Mouse (Mus musculus) small intestine, adult 2 months (tissue): ENCODE data around the gene Tctex1d4. TPM values are rescaled to one million over a fixed set of nuclear protein-coding genes. Genes with fewer than 3 reads are reported as not detected.
A peak's percentile ranks its signal among the peaks of the same experiment; 100 is the strongest.

Source experiments
- H3K27ac ChIP-seq: fragments of 200-500 bp; 2 replicates; pipeline ENCODE4 v1.5.1; 2012; ENCODE audit warnings: low read depth, low read length, control low read depth, inconsistent platforms; ENCODE audit not compliant: insufficient read depth
- H3K27me3 ChIP-seq: fragments of 200-500 bp; 2 replicates; pipeline ENCODE4 v1.6.1; 2012; ENCODE audit warnings: mild to moderate bottlenecking, moderate library complexity, low read length, inconsistent platforms; ENCODE audit not compliant: control insufficient read depth, insufficient read depth
- H3K36me3 ChIP-seq: fragments of 200-500 bp; 2 replicates; pipeline ENCODE4 v1.6.1; 2012; ENCODE audit warnings: mild to moderate bottlenecking, low read length, control low read depth, inconsistent platforms; ENCODE audit not compliant: control insufficient read depth, insufficient read depth
- H3K4me1 ChIP-seq: fragments of 200-500 bp; 2 replicates; pipeline ENCODE4 v1.6.1; 2012; ENCODE audit warnings: low read length, inconsistent platforms, mixed read lengths; ENCODE audit not compliant: control insufficient read depth, insufficient read depth, insufficient read length
- H3K4me3 ChIP-seq: fragments of 200-500 bp; 2 replicates; pipeline ENCODE4 v1.5.1; 2012; ENCODE audit warnings: low read depth, mild to moderate bottlenecking, control low read depth, inconsistent platforms, low read length, moderate library complexity
- CTCF ChIP-seq: fragments of 200-500 bp; IDR thresholded peaks from 2 replicates; pipeline ENCODE4 v1.5.1; 2012; ENCODE audit warnings: low read depth, mild to moderate bottlenecking, control low read depth, inconsistent platforms, low read length, moderate library complexity, mixed read lengths; ENCODE audit not compliant: insufficient replicate concordance, insufficient read length; ENCODE audit errors: extremely low read depth
- POLR2A ChIP-seq: fragments of 200-500 bp; IDR thresholded peaks from 2 replicates; pipeline ENCODE4 v1.6.1; 2012; ENCODE audit warnings: low read depth, mild to moderate bottlenecking, control low read depth, inconsistent platforms, low read length, moderate library complexity
- WGBS: fragments of 180-500 bp; shearing (Covaris S2); methylation state at CpG from one replicate; pipeline ENCODE4 v1.1.7; 2018; 5-methylcytosine and 5-hydroxymethylcytosine counted together
- polyA plus RNA-seq: library from polyadenylated mRNA; depleted of rRNA; stranded (reverse); fragments of >200 nt; gene quantifications from 2 replicates; pipeline ENCODE4 v1.2.3, GENCODE M21; 2012; rRNA removed

Tctex1d4 gene
- 0.33 and 0.62 TPM in 2 replicates for polyA plus RNA-seq

DNA sequence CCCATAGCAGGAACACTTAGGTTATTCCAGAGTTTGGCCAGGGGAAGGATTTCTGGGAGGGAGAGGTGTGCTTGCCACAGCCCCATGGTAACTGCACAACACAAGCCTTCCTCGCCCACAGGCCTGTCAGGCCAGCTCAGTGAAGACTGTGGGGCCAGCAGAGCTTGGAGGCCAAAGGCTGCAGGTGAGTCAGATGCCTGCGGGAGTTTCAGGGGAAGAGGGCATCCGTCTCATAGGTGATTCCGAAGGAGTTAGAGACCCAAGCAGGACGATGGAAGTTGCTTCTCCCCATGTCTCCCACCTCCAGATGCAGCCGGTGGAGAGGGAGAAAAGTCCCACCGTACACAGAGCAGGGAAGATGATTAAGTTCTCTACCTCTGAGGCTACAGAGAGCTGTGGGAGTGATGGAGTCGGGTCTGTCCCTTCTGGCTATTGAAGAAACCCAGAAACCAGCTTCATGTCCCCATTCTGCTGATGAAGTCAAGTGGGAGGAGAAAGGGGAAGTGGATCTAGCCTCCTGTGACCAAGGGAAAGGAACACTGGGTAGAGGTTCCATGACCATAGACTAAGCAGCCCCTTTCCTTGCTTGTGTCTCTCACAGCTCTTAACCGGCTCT lies at the start of gene Tctex1d4:
Tctex1d4 (plus strand) TSS at position 120 of the 616 bp plus-strand sequence.
- TF ChIP-seq CTCF (no peak), POLR2A (no peak)
- H3K4me1 ChIP-seq = peaks cover 25% of the 10 kb centered on the region
- H3K36me3 ChIP-seq = peaks cover 20% of the 10 kb centered on the region
- peak within 1 kb of the TSS; percentile 95 for H3K27ac ChIP-seq
- no peaks in the 10 kb centered on the region for H3K27me3 ChIP-seq
- 72% methylated on average over 9 of the region's 9 CpGs for WGBS
- H3K4me3 ChIP-seq = no peak within 1 kb of the TSS

DNA sequence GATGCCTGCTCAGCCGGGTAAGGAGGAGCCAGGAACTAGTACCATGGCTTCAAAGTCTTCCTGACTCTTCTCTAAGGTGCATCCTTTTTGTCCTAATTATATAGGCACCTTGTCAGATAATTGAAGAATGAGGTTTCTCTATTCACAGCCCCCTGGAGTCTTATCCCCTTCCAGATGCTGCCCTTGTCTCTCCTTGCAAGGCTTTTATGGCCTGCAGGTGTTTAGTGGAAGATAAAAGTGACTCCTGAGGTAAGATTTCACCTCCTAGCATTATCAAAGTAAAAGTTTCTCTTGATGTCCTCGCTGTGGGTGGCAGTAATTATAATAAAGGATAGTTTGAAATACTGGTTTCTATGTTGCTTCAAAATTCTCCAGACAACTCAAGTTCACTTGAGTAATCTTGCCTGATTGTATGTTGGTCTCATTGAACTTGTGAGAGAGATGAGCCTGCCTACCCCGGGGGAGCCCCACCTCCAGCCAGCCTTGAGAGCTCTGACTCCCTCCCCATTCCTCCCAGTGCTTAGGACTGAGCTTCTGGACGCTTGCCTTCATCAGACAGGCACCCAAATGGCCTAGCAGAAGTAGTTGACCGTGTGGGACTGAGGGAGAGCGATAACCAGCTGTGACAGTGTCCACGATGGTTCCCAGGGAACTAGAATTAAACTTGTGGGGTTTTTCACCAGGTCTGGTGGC lies 38.5 kb upstream of the Tctex1d4 start:
- TF ChIP-seq CTCF (no peak), POLR2A (no peak)
- no peak overlapping the region for H3K4me3 ChIP-seq
- WGBS = 55% methylated on average over 7 of the region's 7 CpGs
- H3K27ac ChIP-seq = no peak overlapping the region
- no peaks in the 10 kb centered on the region; the same call in none of the 2 replicates for H3K36me3 ChIP-seq
- no peaks in the 10 kb centered on the region for H3K27me3 ChIP-seq
- H3K4me1 ChIP-seq = no peaks in the 10 kb centered on the region

DNA sequence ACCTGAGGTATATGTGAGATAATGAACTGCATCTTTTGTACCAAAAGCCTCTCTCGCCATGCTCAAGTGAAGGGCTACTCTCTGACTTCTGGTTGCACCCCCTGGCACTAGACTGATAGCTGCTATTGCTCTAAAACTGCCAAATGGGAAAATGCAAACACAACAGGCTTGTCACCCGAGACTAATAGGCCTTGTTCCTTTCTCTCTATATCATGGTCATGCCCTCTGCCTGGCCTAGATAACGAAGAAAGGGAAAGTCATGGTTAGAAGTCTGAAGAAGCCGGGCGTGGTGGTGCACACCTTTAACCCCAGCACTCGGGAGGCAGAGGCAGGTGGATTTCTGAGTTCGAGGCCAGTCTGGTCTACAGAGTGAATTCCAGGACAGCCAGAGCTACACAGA lies 36.0 kb upstream of the Tctex1d4 start:
- 48% methylated on average over 7 of the region's 7 CpGs for WGBS
- 0 out of 2 replicates have a peak, but pooled peaks cover 2% of the 10 kb centered on the region for H3K27me3 ChIP-seq
- no peak for TF ChIP-seq CTCF
- H3K4me3 ChIP-seq = no peak overlapping the region
- H3K36me3 ChIP-seq = no peaks in the 10 kb centered on the region
- H3K27ac ChIP-seq = no peak overlapping the region
- no peaks in the 10 kb centered on the region for H3K4me1 ChIP-seq

DNA sequence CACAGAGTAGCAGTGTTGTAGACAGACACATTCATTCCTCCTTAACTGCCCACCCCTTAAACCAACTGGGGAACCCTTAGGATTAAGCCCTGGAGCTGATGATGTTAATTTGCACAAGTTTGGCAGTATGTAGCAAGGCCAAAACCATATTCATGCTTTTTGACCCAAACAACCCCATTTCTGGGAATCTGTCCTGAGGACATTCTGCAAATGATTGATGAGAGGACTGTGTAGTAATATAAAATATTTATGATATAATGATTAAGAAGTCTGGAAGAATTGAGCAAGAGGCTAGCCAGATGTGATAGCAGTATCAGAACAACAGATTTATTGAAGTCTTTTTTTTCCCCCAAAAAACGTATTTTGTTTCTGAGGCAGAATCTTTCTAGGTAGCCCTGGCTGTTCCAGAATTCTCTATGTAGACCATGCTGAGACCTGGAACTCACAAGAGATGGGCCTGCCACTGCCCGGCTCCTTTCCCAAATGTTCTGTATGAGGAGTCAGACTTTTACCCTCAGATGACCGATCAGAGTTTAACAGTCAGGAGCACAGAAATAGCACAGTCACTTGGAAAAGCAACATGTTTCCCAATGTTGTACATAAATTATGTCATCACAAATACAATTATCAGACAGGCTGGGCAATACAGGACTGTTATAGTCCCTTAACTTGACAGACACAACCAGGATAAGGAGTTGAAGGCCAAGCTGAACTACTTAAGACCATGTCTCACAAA lies 31.8 kb upstream of the Tctex1d4 start:
- H3K36me3 ChIP-seq = no peaks in the 10 kb centered on the region
- 81% methylated on average over 3 of the region's 3 CpGs for WGBS
- no peak for TF ChIP-seq POLR2A
- no peak for TF ChIP-seq CTCF
- H3K4me1 ChIP-seq = peaks cover 4% of the 10 kb centered on the region; the same call in 1 of the 2 replicates
- no peak overlapping the region for H3K27ac ChIP-seq
- peaks cover 16% of the 10 kb centered on the region for H3K27me3 ChIP-seq
- H3K4me3 ChIP-seq = no peak overlapping the region

DNA sequence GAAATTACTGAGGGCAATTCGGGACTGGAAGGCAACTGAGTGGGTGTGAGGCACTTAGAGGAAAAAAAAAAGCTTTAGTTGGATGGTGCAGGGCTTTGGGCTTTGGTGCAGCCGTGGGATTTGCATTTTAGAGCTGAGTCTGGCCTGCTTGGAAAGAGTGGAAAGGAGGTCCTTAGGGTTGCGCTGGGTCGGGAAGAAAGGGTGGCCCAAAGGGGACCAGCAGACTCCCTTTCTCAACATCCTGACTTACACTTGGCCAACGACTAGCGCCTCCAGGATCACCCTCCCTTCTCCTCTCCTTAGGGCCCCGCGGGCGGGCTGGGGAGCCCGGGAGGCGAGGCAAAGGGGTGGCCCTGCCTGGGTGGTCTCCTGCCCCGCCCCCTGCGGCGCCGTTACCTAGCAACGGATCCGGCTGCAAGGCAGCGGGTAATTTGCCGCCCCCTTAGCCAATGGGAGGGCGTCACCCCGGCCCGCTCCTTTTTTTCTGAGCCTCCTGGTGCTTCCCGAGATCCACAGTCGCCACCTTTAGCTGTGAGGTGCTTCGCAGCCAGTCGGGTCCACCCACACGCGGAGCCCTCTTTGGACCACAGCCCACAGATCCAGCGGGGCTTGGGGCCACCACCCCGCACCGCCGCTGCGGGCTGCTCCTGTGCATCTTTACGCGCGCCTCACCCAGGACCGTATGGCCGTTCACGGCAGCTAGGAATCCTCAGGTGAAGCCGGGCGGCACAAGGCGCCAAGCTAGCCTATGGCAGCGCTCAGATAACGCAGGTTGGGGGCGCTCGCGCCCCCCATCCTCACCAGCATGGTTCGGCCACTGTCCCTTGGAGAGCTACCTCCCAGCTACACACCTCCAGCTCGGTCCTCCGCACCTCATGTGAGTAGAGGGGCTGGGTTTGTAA lies 30.8 kb upstream of the Tctex1d4 start, which contains the start of gene Ptch2:
Ptch2 (plus strand) TSS at position 525 of the 902 bp plus-strand sequence.
- 3% methylated on average over 50 of the region's 50 CpGs for WGBS
- H3K27ac ChIP-seq = 0 out of 2 replicates have a peak within 1 kb of the TSS, but pooled peaks have one; percentile 3
- peaks cover 16% of the 10 kb centered on the region for H3K27me3 ChIP-seq
- TF ChIP-seq POLR2A (no peak), CTCF (no peak)
- H3K4me1 ChIP-seq = peaks cover 4% of the 10 kb centered on the region; the same call in 1 of the 2 replicates
- peak within 1 kb of the TSS; percentile 59 for H3K4me3 ChIP-seq
- no peaks in the 10 kb centered on the region for H3K36me3 ChIP-seq

DNA sequence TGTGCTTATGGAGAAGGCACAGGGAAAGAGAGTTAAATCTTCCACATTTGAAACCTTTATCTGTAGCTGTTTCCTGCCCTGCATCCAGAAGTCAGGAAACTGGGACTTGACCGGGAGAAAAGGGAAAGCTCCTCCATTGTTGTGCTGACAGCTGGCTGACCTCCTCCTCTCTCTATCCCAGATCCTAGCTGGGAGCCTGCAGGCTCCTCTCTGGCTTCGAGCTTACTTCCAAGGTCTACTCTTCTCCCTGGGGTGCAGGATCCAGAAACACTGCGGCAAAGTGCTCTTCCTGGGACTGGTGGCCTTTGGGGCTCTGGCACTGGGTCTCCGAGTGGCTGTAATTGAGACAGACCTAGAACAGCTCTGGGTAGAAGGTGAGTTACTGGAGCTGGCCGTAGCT lies 29.9 kb upstream of the Tctex1d4 start:
- Histone ChIP-seq H3K4me3 (peak overlapping the region; percentile 20), H3K27ac (no peak overlapping the region), H3K4me1 (peaks cover 4% of the 10 kb centered on the region; the same call in 1 of the 2 replicates), H3K27me3 (peaks cover 16% of the 10 kb centered on the region), H3K36me3 (no peaks in the 10 kb centered on the region)
- WGBS = 33% methylated on average over 5 of the region's 5 CpGs
- TF ChIP-seq CTCF = no peak
- no peak for TF ChIP-seq POLR2A
